Mouse (Mus musculus): ENCODE measurements around the gene Ovol1.

GRCm38 (mm10) chr19:5547471-5548056 lies 12.9 kb downstream of the Ovol1 start:
- TF ChIP-seq CTCF (conservative IDR thresholded peaks at IDR 0.05; ENCODE audit: low read length) = no peak
- TF ChIP-seq NANOG (IDR thresholded peaks at IDR 0.05; ENCODE audit: borderline replicate concordance, low read length) = no peak

Measured in E14TG2a.4 (cell line).